Mouse (Mus musculus) heart, postnatal 4 days (tissue): ENCODE measurements around the gene Tssk1. TPM values are rescaled to one million over a fixed set of nuclear protein-coding genes. Genes with fewer than 3 reads are reported as not detected.

ENCODE experiments used
- DNase-seq: peaks from one replicate; pipeline ENCODE4 v3.0.0; 2021
- total RNA-seq, 2 experiments: library from RNA; stranded (reverse); gene quantifications; 2 replicates each; pipeline ENCODE4 v1.2.3; 2021

The Tssk1 gene
- total RNA-seq, 2 experiments from 2014 or later, result 0.07 to 0.09 TPM

DNA sequence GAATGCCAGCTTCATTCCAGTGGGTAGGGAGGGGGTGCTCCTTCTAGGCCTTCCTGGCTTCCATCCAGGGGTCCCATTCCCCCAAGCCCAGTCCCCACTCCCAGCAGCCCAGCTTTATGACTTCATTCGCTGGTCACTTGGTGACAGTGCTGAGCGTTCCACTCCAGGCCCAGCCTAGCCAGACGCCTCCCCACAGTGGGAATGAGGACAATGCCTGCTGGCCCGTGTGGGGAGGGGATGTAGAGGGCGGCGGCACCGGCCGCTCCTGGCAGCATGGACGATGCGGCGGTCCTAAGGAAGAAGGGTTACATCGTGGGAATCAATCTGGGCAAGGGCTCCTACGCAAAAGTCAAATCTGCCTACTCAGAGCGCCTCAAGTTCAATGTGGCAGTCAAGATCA, 4.4 kb downstream of the Tssk1 start, which contains the start of the genes Dgcr2 and Tssk2:
Gene Dgcr2 (minus strand): TSS at position 101 of the 400 bp plus-strand sequence.
Gene Tssk2 (plus strand): TSS at position 176 of the 400 bp plus-strand sequence.
- DNase-seq, result no peak

- DNase-seq, result peak; percentile 90
These were observed 17.1 kb downstream of the Tssk1 start, which contains the start of gene Ess2 for GRCm38 (mm10) chr16:17911052-17911595. Ess2 (minus strand) TSS chr16:17911348.

- DNase-seq, result peak; percentile 22
These were observed 20.6 kb downstream of the Tssk1 start, which contains the start of gene Gsc2 for GRCm38 (mm10) chr16:17914307-17915249. Gsc2 (minus strand) TSS chr16:17915059.

DNA sequence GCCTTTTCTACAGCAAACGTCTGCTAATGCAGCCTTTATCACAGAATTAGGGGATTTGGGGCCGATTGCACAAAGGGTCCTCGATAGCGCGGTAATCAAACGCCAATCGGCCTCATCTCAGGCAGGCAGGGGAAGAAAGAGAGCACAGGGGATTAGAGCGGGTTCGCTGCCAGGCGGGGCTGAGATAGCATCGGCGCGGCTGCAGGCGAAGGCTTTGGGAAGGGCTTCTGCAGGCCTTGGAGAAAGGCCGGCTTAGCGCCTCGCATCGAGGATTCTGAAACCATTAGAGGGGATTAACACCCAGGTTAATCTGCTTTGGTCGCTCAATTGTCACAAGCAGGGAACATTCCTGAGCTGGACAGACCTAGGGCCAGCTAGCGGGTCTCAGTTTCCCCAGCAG, 26.6 kb downstream of the Tssk1 start:
- no peak for DNase-seq

DNA sequence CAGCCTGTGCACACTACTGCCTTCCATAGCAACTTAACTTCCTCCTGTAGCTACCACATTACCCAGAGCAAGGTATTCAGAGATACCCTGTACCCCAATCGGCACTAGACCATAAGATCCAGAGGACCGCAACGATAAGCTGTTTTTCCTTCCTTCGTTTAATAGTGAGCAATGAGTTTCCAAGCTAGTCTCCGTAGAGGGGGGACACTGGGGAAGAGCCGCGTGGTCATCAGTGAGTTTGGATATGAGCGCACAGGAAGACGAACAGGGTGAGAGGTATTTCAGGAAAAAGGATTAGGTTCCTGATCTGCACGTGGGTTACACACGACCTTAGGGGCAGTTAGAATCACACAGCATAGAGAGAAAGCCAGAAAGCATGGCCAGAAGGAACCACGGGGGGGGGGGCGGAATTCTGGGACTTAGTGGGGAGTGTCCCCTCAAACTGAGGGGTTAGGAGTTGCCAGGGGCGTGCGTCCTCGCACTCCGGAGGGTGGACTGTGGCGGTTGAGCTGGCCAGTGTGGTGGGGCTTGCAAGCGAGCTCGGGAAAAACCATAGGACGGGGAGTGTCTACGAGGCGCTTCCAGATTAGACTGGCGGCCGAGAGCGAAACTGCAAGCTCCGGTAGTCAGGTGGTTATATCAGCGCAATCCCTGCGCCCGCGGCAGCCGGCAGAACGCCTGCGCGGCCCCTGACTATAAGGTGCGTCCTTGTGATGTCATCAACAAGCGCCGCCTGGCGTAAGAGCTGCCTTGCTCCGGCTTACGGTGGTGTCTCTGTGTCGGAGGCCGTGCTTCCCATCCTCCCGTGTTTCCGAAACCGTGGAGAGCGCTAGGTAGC, 27.5 kb downstream of the Tssk1 start:
- peak; percentile 96 for DNase-seq

- DNase-seq, result no peak
These were observed 28.1 kb downstream of the Tssk1 start for GRCm38 (mm10) chr16:17922163-17922538.

DNA sequence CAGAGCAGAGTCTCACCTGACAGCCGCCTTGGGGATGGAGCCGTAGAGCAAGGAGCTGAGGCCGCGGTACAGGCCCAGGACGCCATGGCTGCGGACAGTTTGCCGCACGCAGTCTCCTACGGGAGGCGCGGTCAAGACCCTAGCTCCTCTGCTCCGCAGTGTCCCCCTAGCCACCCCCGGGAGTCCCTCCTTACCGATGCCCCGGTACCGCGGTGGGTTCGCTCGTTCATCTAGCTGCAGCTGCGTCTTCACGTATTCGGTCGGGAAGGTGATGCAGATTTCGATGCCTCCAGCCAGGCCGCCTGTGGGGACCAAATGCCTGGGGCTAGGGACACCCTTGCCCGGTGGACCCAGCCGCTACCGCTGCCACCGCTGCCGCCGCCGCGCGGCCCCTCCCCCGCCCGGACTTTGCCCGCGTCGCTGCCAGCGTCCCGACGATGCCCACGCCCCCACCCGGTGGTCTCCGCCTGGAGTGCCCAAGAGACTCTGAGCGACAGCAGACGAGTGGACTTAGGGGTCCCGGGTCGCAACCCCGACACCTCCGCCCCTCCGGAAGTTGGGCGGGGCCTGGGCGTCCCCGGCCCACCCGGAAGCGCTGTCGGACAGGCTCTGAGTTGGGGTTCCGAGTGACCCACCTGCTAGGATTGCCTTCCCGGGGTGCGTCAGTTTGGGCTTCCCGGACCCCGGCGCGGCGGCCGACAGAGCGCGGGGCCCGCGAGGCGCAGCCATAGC, 33.5 kb downstream of the Tssk1 start:
- DNase-seq, result peak; percentile 52

GRCm38 (mm10) chr16:17928087-17928580, 34.1 kb downstream of the Tssk1 start, which contains the start of gene Slc25a1:
Slc25a1 (minus strand) TSS chr16:17928219.
- DNase-seq, result peak; percentile 70

- peak; percentile 81 for DNase-seq
These were observed 34.6 kb downstream of the Tssk1 start for GRCm38 (mm10) chr16:17928627-17929104.

DNA sequence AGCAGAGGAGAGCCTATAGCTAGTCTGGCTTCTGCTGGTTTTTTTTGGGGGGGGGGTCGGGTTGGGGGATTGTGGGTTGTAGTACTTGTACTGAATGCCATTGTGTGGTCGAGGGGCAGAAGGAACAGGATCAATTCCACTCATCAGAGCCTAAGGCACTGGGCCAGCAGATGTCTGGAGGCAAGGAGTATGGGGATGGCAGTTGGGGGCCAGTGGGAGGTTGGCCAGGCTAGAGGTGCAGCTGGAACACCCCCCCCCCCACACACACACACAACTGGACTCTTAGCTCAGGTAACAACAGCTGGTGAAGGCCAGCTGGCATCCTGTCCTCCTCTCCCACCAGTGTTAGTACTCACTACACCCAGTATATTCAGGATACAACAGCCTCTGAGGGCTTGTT, 35.2 kb downstream of the Tssk1 start:
- DNase-seq, result no peak

DNA sequence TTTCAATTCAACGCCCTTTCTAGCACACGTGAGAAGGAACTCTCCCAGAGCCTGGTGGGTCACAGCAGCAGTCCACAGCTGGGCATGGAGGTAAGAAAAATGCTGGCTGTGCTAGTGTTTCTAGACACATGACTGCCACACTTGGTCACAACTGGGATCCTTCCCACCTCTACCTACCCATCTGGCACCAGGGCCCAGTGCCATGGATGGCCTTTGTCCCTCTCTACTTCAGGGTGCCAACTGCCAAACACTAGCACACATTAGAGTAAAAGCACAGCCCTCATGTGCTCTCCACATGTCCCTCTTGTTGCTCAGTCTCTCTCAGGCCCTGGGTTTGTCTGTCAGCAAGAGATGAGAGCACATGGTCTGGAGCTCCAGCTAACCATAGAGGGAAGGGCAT, 35.6 kb downstream of the Tssk1 start:
- DNase-seq, result no peak

DNA sequence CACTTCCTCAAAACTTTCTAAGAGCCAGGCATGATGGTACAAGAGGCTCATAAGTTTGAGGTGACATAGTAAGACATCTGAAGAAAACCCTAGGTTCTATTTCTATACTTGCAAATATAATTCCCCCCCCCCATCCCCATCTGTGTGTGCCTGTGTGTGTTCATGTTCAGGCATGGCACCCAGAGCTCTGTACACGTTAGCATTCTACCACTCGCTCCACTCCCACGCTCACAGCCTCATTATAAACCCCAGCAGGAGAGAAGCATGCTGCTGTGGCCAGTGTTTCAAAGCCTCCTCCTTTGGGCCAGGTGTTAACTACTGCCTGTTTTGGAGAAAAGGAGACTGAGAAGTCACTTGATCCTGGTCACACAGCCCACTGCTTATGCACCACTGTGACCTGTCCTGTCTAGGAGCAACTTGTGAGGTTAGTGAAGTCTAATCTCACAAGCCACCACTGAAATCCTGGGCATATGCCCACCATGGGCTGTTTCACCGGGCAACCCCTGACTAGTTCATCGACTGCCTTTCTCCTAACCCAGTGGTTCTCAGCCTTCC, 38.0 kb downstream of the Tssk1 start:
- DNase-seq, result no peak

DNA sequence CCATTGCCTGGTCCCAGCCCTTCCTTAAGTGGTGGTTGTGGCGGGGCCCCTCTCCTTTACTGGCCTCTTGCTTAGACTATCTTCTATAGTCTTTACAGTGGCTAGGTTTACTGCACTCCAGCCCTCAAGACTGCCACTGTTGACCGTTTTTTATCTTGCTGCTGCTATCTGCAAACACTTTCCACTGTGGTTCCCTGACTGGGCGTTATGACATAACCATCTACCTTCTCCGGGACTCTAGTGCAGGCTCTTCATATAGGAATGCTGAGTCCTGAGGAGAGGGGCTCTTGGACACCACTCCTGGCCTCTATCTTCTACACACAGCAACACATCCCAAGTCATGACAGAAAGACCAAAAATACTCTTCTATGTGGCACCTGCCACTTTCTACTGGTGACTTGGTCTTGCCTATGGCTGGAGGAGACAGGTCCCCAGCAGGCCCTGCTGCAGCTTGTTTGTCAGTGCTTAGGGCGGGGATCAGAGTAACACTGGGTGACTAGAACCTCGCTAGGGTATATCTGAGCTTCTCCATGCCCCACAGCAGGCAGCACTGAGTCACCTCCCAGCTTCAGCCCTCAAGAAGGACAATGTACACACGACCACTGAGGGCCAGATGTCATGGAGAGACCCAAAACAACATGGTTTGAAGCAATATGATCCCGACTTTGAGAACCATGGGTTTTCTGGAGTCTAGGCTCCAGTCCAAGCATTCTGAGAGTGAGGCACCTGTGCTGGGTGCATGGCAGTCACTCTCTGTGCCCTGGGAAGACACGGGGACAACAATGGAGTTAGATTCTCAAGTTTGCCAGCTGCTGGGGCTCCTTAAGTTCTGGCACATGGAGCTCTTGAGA, 39.8 kb downstream of the Tssk1 start:
- DNase-seq, result no peak

DNA sequence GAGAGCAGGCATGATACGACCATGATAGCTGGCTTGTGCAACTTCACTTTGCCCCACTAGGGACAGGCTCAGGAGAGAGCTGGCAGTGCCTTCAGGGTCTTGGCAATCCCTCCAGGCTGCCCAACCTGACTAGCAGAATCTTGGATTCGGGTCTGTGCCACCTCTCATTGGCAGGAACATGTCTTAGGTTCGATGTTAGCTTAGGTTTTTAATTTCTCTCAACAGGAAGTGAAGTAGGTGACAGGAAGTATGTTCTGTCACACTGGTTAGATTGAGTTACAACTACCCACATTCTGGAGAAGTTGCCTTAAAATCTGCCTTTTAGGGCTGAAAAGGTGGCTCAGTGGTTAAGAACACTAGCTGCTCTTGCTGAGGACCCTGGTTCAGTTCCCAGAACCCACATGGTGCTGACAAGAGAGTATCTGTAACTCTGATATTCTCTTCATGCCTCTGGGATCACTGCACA, 40.5 kb downstream of the Tssk1 start:
- DNase-seq, result no peak

GRCm38 (mm10) chr16:17936776-17937175, 42.8 kb downstream of the Tssk1 start:
- DNase-seq, result no peak

DNA sequence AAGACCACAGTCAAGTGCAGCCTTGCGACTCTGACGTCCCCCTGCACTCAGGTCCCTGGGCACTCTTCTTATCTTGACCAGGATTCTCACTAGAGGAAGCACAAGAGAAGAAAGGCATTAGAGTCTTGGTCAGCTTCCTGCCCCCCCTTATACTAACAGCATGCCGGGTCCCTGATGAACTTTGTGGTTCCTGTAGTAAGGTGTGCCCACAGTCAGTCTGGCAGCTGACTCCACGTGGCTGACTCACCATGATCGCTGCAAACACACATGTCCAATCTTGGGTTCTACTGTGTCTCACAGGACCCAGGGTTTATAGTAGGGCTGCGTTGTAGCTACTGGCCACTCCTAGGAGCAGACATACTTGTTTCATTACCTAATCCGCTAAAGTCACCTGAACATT, 44.2 kb downstream of the Tssk1 start:
- DNase-seq, result no peak

DNA sequence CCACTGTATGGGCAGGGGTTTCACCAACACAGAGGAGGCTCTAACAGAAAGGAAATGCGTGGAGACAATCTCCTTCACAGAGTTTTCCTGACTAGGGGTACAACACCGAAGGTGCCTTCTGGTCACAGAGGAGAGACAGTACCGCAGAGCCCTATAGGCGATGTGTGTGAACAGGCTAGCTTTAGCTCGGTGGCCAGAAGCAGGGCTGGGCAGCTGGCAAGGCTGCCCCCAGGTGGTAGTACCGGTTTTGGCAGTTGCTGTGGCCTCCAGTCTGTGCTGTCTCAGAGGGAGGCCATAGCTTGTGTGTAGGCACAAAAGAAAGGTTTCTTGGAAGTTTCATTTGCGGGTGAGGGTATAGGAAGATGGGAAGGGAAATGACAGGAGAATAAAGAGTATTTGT, 44.8 kb downstream of the Tssk1 start:
- DNase-seq, result peak; percentile 72

GRCm38 (mm10) chr16:17939255-17939751, 45.3 kb downstream of the Tssk1 start:
- DNase-seq, result no peak

DNA sequence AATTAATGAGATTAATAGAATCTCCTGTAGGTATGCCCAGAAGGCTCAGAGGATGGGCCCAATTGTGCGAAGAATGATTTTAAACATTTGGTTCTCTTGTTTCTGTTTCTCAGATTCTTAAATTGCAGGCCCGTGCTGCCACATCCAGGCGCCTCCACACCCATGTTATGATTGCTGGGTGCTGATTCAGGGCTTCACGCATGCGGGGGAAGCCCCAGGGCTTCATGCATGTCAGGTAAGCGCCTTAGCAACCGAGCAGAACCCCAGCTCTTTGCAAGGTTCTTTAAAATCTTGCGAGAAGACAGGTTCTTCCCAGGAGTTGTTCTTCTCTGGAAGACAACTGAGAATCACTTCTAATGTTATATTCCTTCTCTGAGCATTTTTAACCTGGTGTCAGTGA, 49.4 kb downstream of the Tssk1 start:
- DNase-seq, result no peak
